ENCODE assay signal across 20 mouse cellular contexts in genomic region chr1:163502557-163502956, GRCm38 (mm10).
DNase-seq lines count a peak whose midpoint lies in the region; ATAC-seq and TF ChIP-seq lines count a peak whose summit lies in the region.
"Had no signal": no experiment of that assay in that cellular context is flagged by ENCODE, and none has a peak within 500 bp of the region (broad histone marks: within the 10 kb centered on the region; RNA-seq: fewer than 3 reads in every experiment).

No protein-coding gene starts in this region.

- TF ChIP-seq EP300 in stomach, postnatal 0 days (optimal IDR thresholded peaks at IDR 0.05) = no peak

- H3K27me3 ChIP-seq in stomach, embryonic 14.5 days (ENCODE audit: control insufficient read depth, insufficient read depth, low read length) = no peaks in the 10 kb centered on the region
- no peaks in the 10 kb centered on the region for H3K27me3 ChIP-seq in stomach, postnatal 0 days (ENCODE audit: control insufficient read depth, insufficient read depth, low read length)
- H3K27me3 ChIP-seq: embryonic facial prominence, embryonic 12.5 days; forebrain, embryonic 13.5 days; forebrain, embryonic 15.5 days had no signal

- 0 out of 2 replicates have a peak, but pooled peaks have one; percentile 42 for ATAC-seq in stomach, embryonic 14.5 days (ENCODE audit: insufficient number of reproducible peaks, insufficient read depth, low FRiP score, low read depth)
- no peak for ATAC-seq in stomach, postnatal 0 days (ENCODE audit: low FRiP score, low TSS enrichment)
- ATAC-seq in granulocyte monocyte progenitor cell, adult 5-6 weeks (replicated peaks; ENCODE audit: poor library complexity, severe bottlenecking) = peak; percentile 65
- ATAC-seq: forebrain, embryonic 13.5 days; forebrain, embryonic 15.5 days; forebrain, postnatal 0 days had no signal

- H3K9me3 ChIP-seq in stomach, embryonic 14.5 days (ENCODE audit: control insufficient read depth, low read depth, low read length) = no peaks in the 10 kb centered on the region
- H3K9me3 ChIP-seq in stomach, postnatal 0 days (ENCODE audit: control insufficient read depth, low read length) = no peaks in the 10 kb centered on the region
- H3K9me3 ChIP-seq: embryonic facial prominence, embryonic 10.5 days; embryonic facial prominence, embryonic 12.5 days; forebrain, embryonic 13.5 days; forebrain, embryonic 15.5 days had no signal

- no peak for DNase-seq in stomach, postnatal 0 days (ENCODE audit: low spot score)
- DNase-seq in MEL-GATA-1-ER (ENCODE audit: extremely low read depth, low read depth) = peak; percentile 8
- no peak for DNase-seq in layer of hippocampus, adult 18-20 months (ENCODE audit: low spot score in 2 of 2)
- no peak for DNase-seq in embryo, embryonic 11 days
- no peak for DNase-seq in layer of hippocampus, postnatal 36 days
- DNase-seq: adrenal gland, adult 2 months; adrenal gland, postnatal 10 days; adrenal gland, postnatal 25 days; cerebellum, adult 11 months; cerebellum, adult 18-20 months; cerebellum, adult 8-10 months; cerebellum, adult 9-11 months; cerebellum, postnatal 25 days; forebrain, postnatal 0 days had no signal

- no peaks in the 10 kb centered on the region for H3K4me1 ChIP-seq in stomach, embryonic 14.5 days (ENCODE audit: control insufficient read depth, insufficient read depth, low read length)
- H3K4me1 ChIP-seq in stomach, postnatal 0 days (replicated peaks; ENCODE audit: control insufficient read depth, insufficient read depth) = no peaks in the 10 kb centered on the region
- H3K4me1 ChIP-seq: embryonic facial prominence, embryonic 10.5 days; forebrain, embryonic 13.5 days; forebrain, embryonic 15.5 days had no signal

- 83% methylated on average over 1 of the region's 1 CpGs for WGBS in stomach, embryonic 14.5 days
- WGBS in stomach, postnatal 0 days = 76% methylated on average over 1 of the region's 1 CpGs

- TF ChIP-seq CTCF in stomach, postnatal 0 days (IDR thresholded peaks at IDR 0.05; ENCODE audit: low read depth) = no peak

- no peak overlapping the region for H3K9ac ChIP-seq in stomach, embryonic 14.5 days (replicated peaks; ENCODE audit: low read depth, low read length)
- H3K9ac ChIP-seq in stomach, postnatal 0 days (ENCODE audit: low read length) = no peak overlapping the region
- H3K9ac ChIP-seq: embryonic facial prominence, embryonic 12.5 days; forebrain, embryonic 13.5 days; forebrain, embryonic 15.5 days; forebrain, postnatal 0 days had no signal

- no peak overlapping the region for H3K27ac ChIP-seq in stomach, embryonic 14.5 days (ENCODE audit: low read length)
- H3K27ac ChIP-seq in stomach, postnatal 0 days (replicated peaks) = no peak overlapping the region
- H3K27ac ChIP-seq: embryonic facial prominence, embryonic 10.5 days; embryonic facial prominence, embryonic 12.5 days; forebrain, embryonic 13.5 days; forebrain, embryonic 15.5 days had no signal

- H3K4me2 ChIP-seq in stomach, embryonic 14.5 days (replicated peaks; ENCODE audit: low read depth, low read length) = no peak overlapping the region
- no peak overlapping the region for H3K4me2 ChIP-seq in stomach, postnatal 0 days (replicated peaks; ENCODE audit: low read depth)
- H3K4me2 ChIP-seq: embryonic facial prominence, embryonic 12.5 days; forebrain, embryonic 13.5 days; forebrain, embryonic 15.5 days had no signal

- H3K4me3 ChIP-seq in stomach, embryonic 14.5 days (ENCODE audit: low read depth, low read length) = no peak overlapping the region
- no peak overlapping the region for H3K4me3 ChIP-seq in stomach, postnatal 0 days (ENCODE audit: low read depth, low read length)
- H3K4me3 ChIP-seq: embryonic facial prominence, embryonic 10.5 days; embryonic facial prominence, embryonic 12.5 days; forebrain, embryonic 13.5 days; forebrain, embryonic 15.5 days had no signal

- H3K36me3 ChIP-seq in stomach, embryonic 14.5 days (ENCODE audit: control insufficient read depth, insufficient read depth, low read length) = no peaks in the 10 kb centered on the region
- no peaks in the 10 kb centered on the region for H3K36me3 ChIP-seq in stomach, postnatal 0 days (ENCODE audit: control insufficient read depth, insufficient read depth, low read length)
- H3K36me3 ChIP-seq: embryonic facial prominence, embryonic 10.5 days; embryonic facial prominence, embryonic 12.5 days; forebrain, embryonic 15.5 days had no signal
